Mouse (Mus musculus) left cerebral cortex, adult 18-20 months (tissue): ENCODE measurements around the gene Setd7. TPM values are rescaled to one million over a fixed set of nuclear protein-coding genes. Genes with fewer than 3 reads are reported as not detected.

Source experiments
- DNase-seq, 2 experiments: peaks; one replicate each; pipeline ENCODE4 v3.0.0; 2021 to 2022; ENCODE audit warnings: low spot score in 2 of 2, mixed read lengths in 1 of 2
- total RNA-seq, 2 experiments: library from RNA; stranded (reverse); gene quantifications; 2 replicates each; pipeline ENCODE4 v1.2.3; 2021

Gene Setd7
- total RNA-seq, 2 experiments from 2014 or later, result 125 to 129 TPM

DNA sequence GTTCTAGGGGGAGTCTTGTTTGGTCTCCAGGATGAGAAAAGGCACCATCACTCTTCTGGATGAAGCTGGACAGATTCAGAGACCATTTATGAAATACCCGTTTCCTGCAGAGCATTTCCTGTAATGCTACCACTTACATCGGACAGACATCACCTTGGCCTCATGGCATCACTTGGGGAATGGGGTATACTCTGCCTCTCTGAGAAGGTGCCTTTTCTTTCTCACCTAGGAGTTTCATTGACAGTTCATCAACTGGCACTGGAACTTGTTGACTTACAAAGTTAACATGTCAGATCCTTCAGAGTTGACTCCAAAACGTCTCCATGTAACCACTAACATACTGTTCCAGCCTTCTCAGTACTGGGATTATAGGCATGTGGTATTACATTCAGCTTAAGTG lies 77.9 kb downstream of the Setd7 start:
- DNase-seq, result no peak

DNA sequence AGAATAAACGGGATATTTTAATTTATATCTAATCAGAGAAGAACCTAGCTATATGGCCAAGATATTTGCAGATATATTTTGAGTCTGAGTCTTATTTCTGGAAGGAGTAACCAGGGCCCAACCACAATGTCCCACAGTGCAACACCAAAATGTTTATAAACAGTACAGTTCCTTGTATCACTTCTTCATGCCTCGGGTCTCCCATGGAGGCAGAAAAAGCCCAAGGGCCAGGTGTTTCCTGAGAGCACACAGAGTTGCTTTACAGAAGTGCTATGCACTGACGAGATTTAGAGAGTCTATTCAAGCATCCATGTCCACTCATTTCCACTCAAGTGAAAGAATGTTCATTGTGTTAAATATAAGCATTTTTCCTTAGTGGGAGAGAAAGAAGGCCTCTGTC lies 78.8 kb downstream of the Setd7 start:
- no peak for DNase-seq

DNA sequence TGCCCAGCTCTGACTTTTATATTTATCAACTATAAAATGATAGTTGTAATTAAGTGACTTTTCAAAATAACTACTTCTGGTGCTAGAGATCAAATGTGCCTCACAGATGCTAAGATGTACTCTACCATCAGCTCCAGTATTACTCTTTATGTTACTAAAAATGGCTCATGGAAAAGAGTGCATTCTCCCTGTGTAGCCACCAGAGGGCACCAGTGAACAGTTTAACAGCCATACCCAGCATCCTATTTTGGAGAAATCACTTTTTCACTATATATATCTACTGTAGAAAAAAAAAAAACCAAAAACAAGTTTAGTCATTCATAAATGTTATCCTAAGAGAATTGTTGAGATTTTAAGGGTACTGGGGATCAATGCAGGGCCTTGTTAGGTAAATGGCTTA lies 79.6 kb downstream of the Setd7 start:
- DNase-seq, result peak; percentile 58 to 63

DNA sequence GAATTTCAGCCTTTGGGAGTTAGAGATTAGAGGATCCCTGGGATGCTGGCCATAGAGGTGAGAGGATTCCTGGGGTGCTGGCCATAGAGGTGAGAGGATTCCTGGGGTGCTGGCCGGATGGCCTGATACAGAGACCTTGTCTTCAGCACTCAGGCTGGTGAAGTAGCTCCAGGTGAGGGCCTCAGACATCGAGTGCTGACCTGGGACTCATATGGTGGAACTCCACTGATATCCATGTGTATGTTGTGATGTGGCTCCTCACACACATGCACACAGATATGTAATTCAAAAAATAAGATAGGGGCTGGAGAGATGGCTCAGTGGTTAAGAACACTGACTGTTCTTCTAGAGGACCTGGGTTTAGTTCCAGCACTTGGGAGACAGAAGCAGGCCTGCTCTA lies 80.8 kb downstream of the Setd7 start:
- DNase-seq, result no peak

DNA sequence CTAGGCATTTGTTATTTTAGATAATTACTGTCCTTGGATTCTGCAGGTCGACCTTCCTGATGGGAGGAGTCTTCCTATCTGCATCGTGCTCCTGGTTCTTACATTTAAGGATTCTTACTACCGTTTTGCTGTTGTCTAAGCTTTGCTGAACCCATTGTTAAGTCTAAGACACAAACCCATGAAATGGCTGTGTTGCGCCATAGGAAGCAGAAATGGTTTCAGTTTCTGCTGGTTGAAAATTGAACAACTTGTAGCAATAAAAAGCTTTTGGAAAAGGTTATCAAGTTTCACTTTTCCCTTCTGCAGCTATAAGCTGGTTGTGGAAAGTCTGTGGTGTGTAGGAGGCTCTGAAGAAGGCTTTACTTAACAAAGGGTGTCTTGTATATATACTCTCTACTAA lies 85.0 kb downstream of the Setd7 start:
- DNase-seq, result no peak

DNA sequence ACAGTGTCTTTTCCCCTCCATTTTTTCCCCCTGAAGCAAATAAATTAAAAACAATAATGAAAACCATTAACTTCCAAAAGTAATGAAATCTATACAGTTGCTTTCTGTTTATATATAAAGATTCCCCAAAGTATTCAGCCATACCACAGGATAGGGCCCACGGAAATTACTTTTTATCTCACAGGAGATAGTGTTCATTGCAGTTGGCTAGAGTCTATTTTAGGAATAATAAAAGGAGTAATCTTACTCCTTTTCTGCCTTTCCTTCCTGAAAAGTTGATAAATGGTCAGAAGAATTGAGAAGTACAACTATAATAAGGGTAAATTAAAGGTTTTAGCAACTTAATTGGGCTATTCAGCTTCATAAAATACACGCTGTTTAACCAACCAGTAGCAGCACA lies 92.1 kb downstream of the Setd7 start:
- no peak for DNase-seq

Other genes with a start within 250 kb of the Setd7 start
- 10 to 100 TPM; 58.3 to 60.2 TPM for gene Elf2, start 220.2 kb downstream of the Setd7 start, total RNA-seq
- gene Mgarp, start 164.1 kb downstream of the Setd7 start, total RNA-seq, result not detected
- 100 to 1,000 TPM; 283 to 337 TPM for gene Ndufc1, start 151.9 kb downstream of the Setd7 start, total RNA-seq
- gene Naa15, start 145.7 kb downstream of the Setd7 start, total RNA-seq, result 10 to 100 TPM; 41.6 to 51.3 TPM
- gene Rab33b, start 77.0 kb downstream of the Setd7 start, total RNA-seq, result 10 to 100 TPM; 18.5 to 20.9 TPM
- not detected for gene Mgst2, start 99.5 kb upstream of the Setd7 start, total RNA-seq